Mouse (Mus musculus) large intestine, adult 2 months (tissue): Measurements from ENCODE around the gene Sfn. TPM values are rescaled to one million over a fixed set of nuclear protein-coding genes. Genes with fewer than 3 reads are reported as not detected.
A peak's percentile ranks its signal among the peaks of the same experiment; 100 is the strongest.

Source experiments
- DNase-seq: peaks from one replicate; pipeline ENCODE4 v3.0.0-alpha.2; 2012; ENCODE audit warnings: low read depth, low spot score
- WGBS: fragments of 180-500 bp; shearing (Covaris S2); methylation state at CpG from one replicate; pipeline ENCODE4 v1.1.7; 2018; 5-methylcytosine and 5-hydroxymethylcytosine counted together
- polyA plus RNA-seq: library from polyadenylated mRNA; depleted of rRNA; stranded (reverse); fragments of >200 nt; gene quantifications from 2 replicates; pipeline ENCODE4 v1.2.3, GENCODE M21; 2012

Gene Sfn
- polyA plus RNA-seq, 1 experiment = 211 TPM

DNA sequence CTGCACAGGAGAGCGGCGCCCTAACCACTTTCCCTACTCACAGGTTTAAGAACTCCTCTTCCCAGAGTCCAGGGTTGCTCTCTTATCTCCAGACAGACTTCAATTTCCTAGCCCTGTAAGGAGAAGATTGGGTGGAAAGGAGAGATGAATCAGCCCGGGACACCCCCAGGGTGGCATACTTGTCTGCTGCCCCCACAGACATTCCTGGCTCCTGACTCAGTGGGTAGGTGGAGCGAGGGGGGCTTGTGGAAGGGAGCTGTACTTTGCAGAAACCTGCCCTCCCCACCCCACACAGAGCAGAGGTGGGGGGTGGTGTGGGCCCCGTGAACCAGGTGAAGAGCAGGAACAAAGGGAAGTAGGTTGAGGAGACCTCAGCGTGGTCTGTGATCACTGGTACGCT is 6.4 kb downstream of the Sfn start:
- WGBS = 81% methylated on average over 7 of the region's 7 CpGs
- DNase-seq = no peak

DNA sequence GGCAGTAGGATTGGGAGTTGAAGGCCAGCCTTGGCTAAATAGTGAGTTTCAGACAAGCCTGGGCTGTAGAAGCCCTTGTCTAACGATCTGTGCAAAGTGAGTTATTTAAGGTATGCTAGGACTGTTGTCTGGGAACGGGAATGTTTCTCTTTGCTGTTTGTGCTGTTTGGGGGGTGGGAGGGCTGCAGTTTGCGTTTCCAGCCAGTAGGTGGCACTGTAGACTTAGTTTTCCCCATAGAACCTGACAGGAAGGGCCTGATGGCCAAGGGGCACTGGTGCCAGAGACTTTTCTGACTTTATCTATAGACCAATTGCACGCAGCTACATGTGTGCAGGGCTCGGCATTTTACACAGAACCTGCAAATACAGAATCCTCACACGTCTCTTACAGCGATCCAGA is 9.4 kb downstream of the Sfn start:
- DNase-seq = no peak

DNA sequence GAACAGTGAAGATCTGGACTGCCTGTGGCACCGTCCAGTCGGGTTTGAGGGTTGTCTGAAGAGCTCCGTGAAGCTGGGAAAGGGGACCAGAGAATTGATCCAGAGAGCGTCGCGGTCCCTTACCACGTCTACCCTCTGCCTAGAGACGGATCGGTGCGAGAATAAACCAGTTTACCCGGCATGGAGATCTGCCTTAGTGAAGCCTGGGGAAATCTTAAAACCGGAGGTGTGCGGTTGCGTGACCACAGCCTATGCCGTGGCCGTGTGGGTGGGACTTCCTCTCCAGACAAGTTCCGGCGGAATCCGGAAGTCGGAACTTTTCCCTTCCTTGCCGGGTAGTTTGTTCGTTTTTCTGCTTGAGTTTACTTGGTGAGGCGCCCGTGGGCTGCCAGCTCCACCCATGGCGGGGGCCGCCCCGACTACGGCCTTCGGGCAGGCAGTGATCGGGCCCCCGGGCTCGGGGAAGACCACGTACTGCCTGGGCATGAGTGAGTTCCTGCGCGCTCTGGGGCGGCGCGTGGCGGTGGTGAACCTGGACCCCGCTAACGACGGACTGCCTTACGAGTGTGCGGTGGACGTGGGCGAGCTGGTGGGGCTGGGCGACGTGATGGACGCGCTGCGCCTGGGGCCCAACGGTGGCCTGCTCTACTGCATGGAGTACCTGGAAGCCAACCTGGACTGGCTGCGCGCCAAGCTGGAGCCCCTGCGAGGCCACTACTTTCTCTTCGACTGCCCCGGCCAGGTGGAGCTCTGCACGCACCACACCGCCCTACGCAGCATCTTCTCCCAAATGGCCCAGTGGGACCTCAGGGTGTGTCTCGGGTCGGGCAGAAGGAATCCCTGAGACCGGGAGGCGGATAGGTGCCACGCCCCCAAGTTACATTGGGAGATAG is 17.7 kb downstream of the Sfn start, which contains the start of gene Gpn2:
Gpn2 (plus strand) TSS at position 304 of the 893 bp plus-strand sequence.
- peak; percentile 86 for DNase-seq

More for the DNA sequence above, 9.4 kb downstream of the Sfn start:
- WGBS = 22% methylated on average over 7 of the region's 7 CpGs

DNA sequence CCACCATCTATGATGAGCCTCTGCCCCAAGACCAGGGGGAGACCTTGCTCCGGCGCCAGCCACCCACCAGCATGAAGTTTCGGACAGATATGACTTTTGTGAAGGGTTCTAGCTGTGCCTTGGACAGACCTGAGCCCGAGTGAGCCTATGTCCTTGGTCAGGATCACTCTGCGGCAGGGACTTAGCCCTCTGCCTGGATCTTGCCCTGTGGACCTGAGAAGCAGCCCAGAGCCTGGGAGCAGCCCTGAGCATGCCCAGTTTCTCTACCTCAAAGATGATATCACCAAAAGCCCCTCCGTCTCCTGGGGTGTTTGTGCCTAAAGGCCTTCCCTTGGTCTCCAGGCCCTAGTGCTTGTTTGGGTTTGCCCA is 18.3 kb downstream of the Sfn start:
- no peak for DNase-seq
- 49% methylated on average over 6 of the region's 6 CpGs for WGBS

More for the DNA sequence above, 17.7 kb downstream of the Sfn start, which contains the start of gene Gpn2:
- under 1% methylated on average over 65 of the region's 65 CpGs for WGBS

DNA sequence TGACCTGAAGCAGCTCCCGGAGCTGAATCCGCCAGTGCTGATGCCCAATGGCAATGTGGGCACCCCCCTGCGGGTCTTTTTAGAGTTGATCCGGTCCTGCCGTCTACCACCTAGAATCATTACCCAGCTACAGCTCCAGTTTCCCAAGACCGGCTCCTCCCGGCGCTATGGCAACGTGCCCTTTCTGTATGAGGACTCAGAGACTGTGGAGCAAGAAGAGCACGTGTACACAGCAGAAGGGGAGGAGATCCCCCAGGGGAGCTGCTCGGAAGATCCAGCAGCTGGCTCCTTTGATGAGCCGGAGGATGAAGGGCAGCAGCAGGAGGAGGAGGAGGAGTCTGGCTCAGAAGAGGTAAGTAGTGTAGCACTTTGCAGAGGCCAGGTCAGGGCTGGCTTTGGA is 24.0 kb downstream of the Sfn start:
- WGBS = 75% methylated on average over 12 of the region's 12 CpGs
- DNase-seq = no peak

DNA sequence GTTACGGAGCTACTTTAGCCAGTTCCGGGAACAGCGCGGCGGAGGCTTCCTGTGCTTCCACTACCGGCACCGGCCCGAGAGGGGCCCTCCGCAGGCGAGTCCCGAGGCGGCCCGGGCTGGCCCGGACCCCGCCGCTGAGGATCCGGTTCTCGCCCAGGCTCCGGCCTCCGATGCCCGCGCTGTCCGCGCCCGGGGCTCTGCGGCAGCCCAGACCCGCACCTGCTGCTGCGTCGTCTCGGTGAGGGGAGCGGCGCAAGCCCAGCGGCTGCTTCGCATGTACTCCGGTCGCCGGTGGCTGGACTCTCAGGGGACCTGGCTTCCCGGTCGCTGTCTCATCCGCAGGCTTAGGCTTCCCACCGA is 27.1 kb downstream of the Sfn start:
- WGBS = under 1% methylated on average over 41 of the region's 41 CpGs
- no peak for DNase-seq

DNA sequence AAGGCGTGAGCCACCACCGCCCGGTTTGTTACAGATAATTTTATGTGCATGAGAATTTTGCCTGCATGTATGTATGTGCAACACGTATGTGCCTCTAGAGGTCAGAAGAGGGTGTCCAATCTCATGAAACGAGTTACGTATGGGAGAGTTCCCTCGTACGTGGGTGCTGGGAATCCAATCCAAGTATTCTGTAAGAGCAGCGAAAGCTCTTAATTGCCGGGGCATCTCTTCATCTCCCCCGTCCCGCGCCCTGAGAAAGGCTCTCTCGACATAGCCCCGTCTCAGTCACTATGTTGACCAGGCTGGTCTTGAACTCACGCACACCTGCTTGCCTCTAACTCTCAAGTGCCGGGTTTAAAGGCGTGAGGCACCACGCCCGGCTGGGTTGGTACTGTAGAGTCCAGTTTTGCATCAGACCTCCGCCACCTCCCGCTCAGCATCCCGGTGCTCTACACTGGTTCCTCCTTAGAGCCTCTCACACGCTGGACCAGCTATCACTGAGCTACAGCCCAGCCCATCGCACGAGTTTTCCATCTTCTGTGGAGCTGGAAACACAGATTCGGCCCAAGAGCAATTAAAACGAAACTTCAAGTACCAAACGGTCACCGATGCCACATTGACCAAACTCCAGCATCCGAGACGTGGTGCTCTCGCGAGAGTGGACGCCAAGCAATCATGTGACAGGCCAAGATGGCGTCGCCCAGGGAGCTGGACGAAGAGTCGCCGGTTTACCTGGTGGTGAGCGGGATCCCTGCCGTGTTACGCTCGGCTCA is 27.7 kb downstream of the Sfn start, which contains the start of gene Gpatch3:
Gpatch3 (plus strand) TSS at position 676 of the 773 bp plus-strand sequence.
- 3% methylated on average over 44 of the region's 44 CpGs for WGBS
- DNase-seq = peak; percentile 93

DNA sequence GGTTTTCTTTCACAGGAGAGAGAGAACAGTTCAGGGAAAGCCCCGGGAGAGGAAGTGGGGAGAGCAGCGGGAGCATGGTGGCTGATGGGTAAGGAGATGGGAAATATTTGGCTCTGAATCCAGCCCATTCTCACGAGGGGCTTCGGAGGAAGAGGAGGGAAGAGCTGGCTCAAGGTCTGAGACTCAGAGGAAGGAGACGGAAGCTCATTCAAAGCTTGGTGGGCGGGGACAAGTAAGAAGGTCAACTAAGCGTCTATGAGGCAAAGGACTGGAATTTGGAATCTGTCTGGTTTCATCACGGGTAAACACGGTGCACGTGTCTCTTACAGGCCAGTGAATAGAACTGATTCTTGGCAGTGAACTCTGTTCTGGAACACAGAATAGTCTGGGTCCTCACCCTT is 31.9 kb downstream of the Sfn start:
- WGBS = 16% methylated on average over 10 of the region's 10 CpGs
- no peak for DNase-seq

DNA sequence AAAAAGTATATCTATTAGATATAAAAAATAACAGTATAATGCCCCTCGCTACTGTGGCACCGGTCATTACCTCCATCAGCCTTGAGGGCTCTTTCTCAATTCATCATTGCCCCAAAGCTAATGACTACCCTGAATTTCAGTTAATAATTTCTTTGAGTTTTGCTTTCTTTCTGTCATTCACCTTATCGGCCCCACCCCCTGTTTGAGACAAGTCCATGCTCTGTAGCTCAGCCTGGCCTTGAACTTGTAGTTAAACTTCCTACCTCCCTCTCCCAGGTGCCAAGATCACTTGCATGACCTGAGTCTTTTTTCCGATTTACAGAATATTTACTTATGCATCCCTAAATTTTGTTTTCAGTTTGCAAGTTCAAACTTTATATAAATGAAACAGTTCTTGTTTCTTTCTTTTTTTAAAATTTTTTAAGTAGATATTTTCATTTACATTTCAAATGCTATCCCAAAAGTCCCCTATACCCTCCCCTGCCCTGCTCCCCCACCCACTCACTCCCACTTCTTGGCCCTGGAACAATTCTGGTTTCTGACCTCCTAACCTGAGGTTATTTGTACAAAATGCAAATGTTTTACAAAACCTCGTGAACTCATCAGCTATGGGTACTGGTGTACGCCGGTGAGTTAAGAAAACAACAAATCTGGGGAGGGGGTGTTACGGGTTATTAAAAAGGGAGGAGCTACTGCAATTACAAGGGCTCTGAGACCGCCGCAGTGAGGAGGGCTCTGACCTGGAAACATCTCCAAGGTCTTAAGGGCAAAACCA is 32.5 kb downstream of the Sfn start:
- no peak for DNase-seq
- WGBS = 51% methylated on average over 10 of the region's 10 CpGs

DNA sequence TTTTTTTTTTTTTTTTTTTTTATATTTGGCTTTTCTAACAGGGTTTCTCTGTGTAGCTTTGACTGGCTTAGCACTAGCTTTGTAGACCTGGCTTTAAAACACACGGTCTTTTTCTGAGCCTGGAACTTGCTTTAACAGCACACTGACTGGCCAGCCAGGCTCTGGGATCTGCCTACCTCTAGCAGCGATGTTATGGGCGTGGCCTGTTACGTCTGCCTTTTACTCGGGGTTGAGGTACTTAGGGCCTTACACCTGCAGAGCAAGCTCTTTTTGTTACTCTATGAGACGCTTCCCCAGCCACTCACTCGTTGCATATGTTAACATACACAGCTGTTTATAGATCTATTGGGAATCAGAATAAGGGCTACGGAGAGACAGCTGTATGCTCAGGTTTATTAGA is 34.7 kb downstream of the Sfn start:
- DNase-seq = no peak
- 11% methylated on average over 8 of the region's 8 CpGs for WGBS

DNA sequence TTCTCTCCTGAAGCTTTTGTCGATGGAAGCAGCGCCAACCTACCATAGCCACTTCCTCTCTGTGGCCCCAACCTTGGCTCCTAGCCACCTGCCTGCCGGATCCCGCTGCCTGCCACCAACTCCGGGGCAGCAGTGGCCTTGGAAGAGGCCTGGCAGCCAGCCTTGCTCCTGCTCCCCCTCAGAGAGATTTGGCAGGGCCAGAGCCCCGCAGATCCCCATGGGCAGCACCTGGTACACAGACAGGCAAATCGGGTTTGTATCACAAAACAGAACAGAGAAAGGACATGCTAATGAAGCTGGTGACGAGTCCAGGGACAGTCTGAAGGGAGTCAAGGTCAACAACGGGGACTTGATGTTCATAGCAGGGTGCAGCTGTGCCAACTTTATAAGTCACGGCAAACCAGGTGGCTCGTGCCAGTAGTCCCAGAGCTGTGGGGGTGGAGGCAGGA is 38.8 kb downstream of the Sfn start:
- no peak for DNase-seq
- WGBS = 23% methylated on average over 11 of the region's 11 CpGs

DNA sequence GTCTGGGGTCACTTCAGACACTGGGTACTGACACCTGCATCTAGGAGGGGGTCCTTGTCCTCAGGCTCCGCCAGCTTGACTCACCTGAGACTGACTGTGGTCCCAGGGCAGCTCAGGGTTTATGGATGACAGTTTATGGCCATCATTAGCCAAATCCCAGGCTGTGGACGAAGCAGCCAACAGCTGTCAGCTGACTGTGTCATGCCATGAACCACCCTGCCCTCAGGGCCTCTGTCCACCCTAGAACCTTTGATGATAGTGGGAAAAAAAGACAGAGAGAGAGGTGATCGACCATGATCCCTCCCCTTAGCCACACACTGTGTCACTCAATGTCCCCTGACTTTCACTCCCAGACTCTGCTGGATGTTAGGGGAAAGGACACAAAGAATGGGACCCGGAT is 40.3 kb downstream of the Sfn start:
- no peak for DNase-seq

DNA sequence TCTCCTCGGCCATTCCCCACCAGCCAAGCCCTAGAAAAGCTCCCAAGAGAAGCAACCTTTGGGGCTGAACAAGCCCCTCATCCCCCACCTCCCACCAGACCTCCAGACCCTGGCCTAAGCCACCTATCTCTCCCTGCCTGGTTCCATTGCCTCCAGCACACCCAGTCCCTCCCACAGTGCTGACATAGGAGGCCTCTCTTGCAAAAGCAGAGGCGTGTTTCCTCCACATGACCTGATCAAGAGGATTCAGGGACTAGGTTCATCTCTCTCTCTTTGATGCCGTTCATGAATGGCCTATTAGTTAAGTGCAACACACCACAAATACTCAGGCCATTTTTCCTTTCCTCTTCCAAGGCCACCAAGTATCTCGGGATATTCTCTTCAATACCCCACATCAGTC is 42.1 kb downstream of the Sfn start:
- WGBS = 62% methylated on average over 4 of the region's 4 CpGs
- no peak for DNase-seq

More for the DNA sequence above, 40.3 kb downstream of the Sfn start:
- 31% methylated on average over 4 of the region's 4 CpGs for WGBS

DNA sequence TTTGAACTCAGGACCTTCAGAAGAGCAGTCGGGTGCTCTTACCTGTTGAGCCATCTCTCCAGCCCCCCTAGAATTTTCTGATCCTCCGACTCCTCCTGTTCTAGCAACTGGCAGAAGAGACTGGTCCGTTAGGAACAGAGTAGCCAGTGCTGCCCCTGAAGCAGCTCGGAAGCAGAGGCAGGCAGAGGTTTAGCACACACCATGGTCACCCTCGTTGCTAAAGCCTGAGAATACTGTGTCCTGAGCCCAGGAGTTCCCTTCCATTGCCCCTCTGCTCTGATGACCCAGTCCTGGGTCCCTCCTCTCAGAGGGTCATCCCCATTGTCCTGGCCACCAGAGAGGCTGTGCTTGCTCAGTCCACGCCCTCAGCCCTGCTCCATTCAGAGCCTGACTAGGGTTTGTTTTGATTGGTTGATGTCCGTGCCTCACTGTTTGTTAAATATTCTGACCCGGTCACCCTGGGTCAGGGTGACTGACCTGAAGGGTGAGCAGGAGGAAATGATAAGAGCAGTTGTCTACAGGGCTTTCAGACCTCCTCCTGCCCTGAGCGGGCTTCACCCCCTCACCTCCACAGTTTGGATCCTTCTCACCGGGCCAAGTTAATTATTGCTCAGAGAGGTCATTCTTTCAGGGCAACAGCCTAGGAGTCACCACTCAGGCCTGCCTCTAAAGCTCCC is 44.8 kb downstream of the Sfn start:
- no peak for DNase-seq
- WGBS = 43% methylated on average over 10 of the region's 10 CpGs

DNA sequence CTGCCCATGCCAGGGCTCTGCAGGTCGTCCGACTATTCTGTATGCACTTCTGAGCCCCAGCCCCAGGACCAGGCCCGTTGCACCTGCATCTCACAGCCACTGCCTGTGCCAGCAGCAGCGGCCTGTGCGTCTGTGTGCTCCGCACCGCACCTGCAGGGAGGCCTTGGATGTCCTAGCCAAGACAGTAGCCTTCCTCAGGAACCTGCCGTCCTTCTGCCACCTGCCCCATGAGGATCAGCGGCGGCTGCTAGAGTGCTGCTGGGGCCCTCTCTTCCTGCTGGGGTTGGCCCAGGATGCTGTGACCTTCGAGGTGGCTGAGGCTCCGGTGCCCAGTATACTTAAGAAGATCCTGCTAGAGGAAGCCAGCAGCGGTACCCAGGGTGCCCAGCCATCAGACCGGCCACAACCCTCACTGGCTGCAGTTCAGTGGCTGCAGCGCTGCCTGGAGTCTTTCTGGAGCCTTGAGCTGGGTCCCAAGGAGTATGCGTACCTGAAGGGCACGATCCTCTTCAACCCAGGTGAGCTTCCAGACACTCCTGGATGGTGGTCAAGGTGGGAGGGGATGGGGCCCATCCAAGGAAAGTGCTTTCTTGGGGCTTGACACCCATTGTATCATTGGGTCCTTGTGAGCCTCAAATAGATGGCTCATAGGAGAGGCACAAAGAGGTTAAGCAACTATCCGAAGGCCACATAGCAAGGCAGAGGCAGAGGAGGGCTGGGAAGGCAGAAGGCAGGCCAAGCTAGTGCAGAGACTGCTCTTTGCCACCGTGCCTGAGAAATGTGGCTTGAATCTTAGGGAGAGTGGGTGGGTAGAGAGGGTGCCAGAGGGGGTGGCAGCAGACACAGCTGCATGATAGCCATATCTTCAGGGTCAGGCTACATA is 48.3 kb downstream of the Sfn start:
- no peak for DNase-seq
- 61% methylated on average over 19 of the region's 19 CpGs for WGBS

DNA sequence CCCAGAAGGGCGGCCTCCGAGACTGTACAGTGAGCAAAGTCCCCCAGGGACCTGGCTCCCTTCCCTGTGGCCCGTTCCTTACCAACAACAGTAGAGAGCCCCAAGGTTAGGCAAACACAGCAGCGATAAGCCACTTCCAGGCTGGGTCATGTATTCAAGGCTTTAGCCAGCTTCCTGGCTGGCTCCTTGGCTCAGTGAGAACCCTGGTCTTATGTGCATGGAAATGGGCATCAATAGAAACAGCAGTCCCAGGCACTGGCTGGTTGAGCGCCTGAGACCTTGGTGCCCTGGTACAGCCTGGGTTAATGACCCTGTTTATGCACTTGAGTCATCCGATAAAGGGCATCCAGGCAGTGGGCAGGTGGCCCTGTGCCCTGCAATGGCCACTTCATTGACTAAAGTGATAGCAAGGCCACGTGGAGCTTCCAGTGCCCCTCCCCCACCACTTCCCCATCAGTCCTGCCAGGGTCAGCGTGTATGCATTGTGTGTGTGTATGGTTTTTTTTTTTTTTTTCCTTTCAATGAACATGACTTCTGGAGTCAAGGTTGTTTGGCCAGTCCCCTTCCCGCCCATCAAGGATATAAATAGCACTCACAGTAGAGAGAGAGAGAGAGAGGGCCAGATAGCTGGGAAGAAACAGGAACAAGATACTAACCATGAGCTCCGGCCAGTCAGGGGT is 49.1 kb downstream of the Sfn start, which contains the start of gene Nr0b2:
Nr0b2 (plus strand) TSS at position 609 of the 680 bp plus-strand sequence.
- no peak for DNase-seq
- WGBS = 34% methylated on average over 10 of the region's 10 CpGs

DNA sequence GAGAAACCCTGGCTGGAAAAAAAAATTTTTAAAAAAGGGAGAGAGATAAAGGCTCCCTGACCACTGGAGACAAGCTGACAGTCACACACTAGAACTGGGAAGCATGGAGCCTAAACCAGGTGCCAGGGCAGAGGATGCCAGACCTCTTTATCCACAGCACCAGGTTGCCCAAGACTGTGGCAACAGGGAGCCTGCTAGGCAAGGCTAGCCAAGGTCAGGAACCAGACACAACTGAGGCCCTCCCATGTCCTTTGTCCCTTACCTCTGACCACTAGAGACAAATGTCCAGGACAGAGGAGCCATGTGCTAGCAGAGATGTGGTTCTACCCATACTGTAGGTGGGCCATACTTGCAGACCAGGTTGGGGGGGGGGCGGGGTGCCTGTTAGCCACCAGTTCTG is 49.9 kb downstream of the Sfn start:
- no peak for DNase-seq
- 90% methylated on average over 1 of the region's 1 CpGs for WGBS
